Mouse (Mus musculus): ENCODE measurements around the gene Car3. TPM values are rescaled to one million over a fixed set of nuclear protein-coding genes. Genes with fewer than 3 reads are reported as not detected.
"Not testable (repeated sequence)": the region's sequence is repeated elsewhere in the genome, so short reads cannot be mapped to it uniquely, and the experiment has no call there.

The Car3 gene
- 0.44 and 0.59 TPM in 2 replicates for polyA plus RNA-seq (2012; rRNA removed)

GRCm38 (mm10) chr3:14863022-14863711, at the start of gene Car3:
Gene Car3 (plus strand): TSS chr3:14863512.
- no peak within 1 kb of the TSS for H3K27ac ChIP-seq (ENCODE audit: insufficient read depth, low read length)
- TF ChIP-seq CTCF (IDR thresholded peaks at IDR 0.05; ENCODE audit: borderline replicate concordance, insufficient read depth, low read depth, low read length) (no peak), POLR2A (IDR thresholded peaks at IDR 0.05; ENCODE audit: borderline replicate concordance, insufficient read depth, low read length) (no peak)

GRCm38 (mm10) chr3:14815396-14815795, 47.9 kb upstream of the Car3 start:
- not testable (repeated sequence) for H3K4me3 ChIP-seq (replicated peaks; ENCODE audit: insufficient read depth, low read depth, low read length); H3K27ac ChIP-seq (ENCODE audit: insufficient read depth, low read length); DNase-seq; H3K4me1 ChIP-seq (ENCODE audit: control insufficient read depth, insufficient read depth, low read length); H3K27me3 ChIP-seq (ENCODE audit: control insufficient read depth, insufficient read depth, low read length)
- WGBS, result 72% methylated on average over 1 of the region's 1 CpGs

More at GRCm38 (mm10) chr3:14863022-14863711, at the start of gene Car3:
- no peaks in the 10 kb centered on the region for H3K27me3 ChIP-seq (ENCODE audit: control insufficient read depth, insufficient read depth, low read length)
- DNase-seq, result no peak
- no peaks in the 10 kb centered on the region for H3K4me1 ChIP-seq (ENCODE audit: control insufficient read depth, insufficient read depth, low read length)
- peak within 1 kb of the TSS; percentile 15 for H3K4me3 ChIP-seq (replicated peaks; ENCODE audit: insufficient read depth, low read depth, low read length)
- WGBS, result 12% methylated on average over 18 of the region's 18 CpGs

- H3K4me1 ChIP-seq (ENCODE audit: control insufficient read depth, insufficient read depth, low read length), result no peaks in the 10 kb centered on the region
- H3K27ac ChIP-seq (ENCODE audit: insufficient read depth, low read length), result no peak overlapping the region
- H3K27me3 ChIP-seq (ENCODE audit: control insufficient read depth, insufficient read depth, low read length), result no peaks in the 10 kb centered on the region
- WGBS, result 72% methylated on average over 1 of the region's 1 CpGs
- no peak for TF ChIP-seq POLR2A (IDR thresholded peaks at IDR 0.05; ENCODE audit: borderline replicate concordance, insufficient read depth, low read length)
- TF ChIP-seq CTCF (IDR thresholded peaks at IDR 0.05; ENCODE audit: borderline replicate concordance, insufficient read depth, low read depth, low read length), result no peak
- DNase-seq, result no peak
- no peak overlapping the region for H3K4me3 ChIP-seq (replicated peaks; ENCODE audit: insufficient read depth, low read depth, low read length)
Measured at GRCm38 (mm10) chr3:14819844-14820504, 43.3 kb upstream of the Car3 start.

GRCm38 (mm10) chr3:14828896-14829295, 34.4 kb upstream of the Car3 start:
- Histone ChIP-seq H3K27ac (ENCODE audit: insufficient read depth, low read length) (no peak overlapping the region), H3K27me3 (ENCODE audit: control insufficient read depth, insufficient read depth, low read length) (no peaks in the 10 kb centered on the region), H3K4me3 (replicated peaks; ENCODE audit: insufficient read depth, low read depth, low read length) (no peak overlapping the region), H3K4me1 (ENCODE audit: control insufficient read depth, insufficient read depth, low read length) (no peaks in the 10 kb centered on the region)
- DNase-seq, result no peak
- TF ChIP-seq CTCF (IDR thresholded peaks at IDR 0.05; ENCODE audit: borderline replicate concordance, insufficient read depth, low read depth, low read length) (no peak), POLR2A (IDR thresholded peaks at IDR 0.05; ENCODE audit: borderline replicate concordance, insufficient read depth, low read length) (no peak)

GRCm38 (mm10) chr3:14831219-14831835, 32.0 kb upstream of the Car3 start:
- Histone ChIP-seq H3K27ac (ENCODE audit: insufficient read depth, low read length) (no peak overlapping the region), H3K4me3 (replicated peaks; ENCODE audit: insufficient read depth, low read depth, low read length) (no peak overlapping the region), H3K4me1 (ENCODE audit: control insufficient read depth, insufficient read depth, low read length) (no peaks in the 10 kb centered on the region), H3K27me3 (ENCODE audit: control insufficient read depth, insufficient read depth, low read length) (no peaks in the 10 kb centered on the region)
- WGBS, result 26% methylated on average over 5 of the region's 5 CpGs
- DNase-seq, result no peak
- TF ChIP-seq POLR2A (IDR thresholded peaks at IDR 0.05; ENCODE audit: borderline replicate concordance, insufficient read depth, low read length), result no peak
- no peak for TF ChIP-seq CTCF (IDR thresholded peaks at IDR 0.05; ENCODE audit: borderline replicate concordance, insufficient read depth, low read depth, low read length)

GRCm38 (mm10) chr3:14832766-14833165, 30.5 kb upstream of the Car3 start:
- Histone ChIP-seq H3K4me3 (replicated peaks; ENCODE audit: insufficient read depth, low read depth, low read length) (no peak overlapping the region), H3K27ac (ENCODE audit: insufficient read depth, low read length) (no peak overlapping the region), H3K27me3 (ENCODE audit: control insufficient read depth, insufficient read depth, low read length) (no peaks in the 10 kb centered on the region), H3K4me1 (ENCODE audit: control insufficient read depth, insufficient read depth, low read length) (no peaks in the 10 kb centered on the region)
- TF ChIP-seq CTCF (IDR thresholded peaks at IDR 0.05; ENCODE audit: borderline replicate concordance, insufficient read depth, low read depth, low read length) (no peak), POLR2A (IDR thresholded peaks at IDR 0.05; ENCODE audit: borderline replicate concordance, insufficient read depth, low read length) (no peak)
- DNase-seq, result no peak

GRCm38 (mm10) chr3:14838936-14839335, 24.4 kb upstream of the Car3 start:
- DNase-seq, result no peak
- Histone ChIP-seq H3K4me3 (replicated peaks; ENCODE audit: insufficient read depth, low read depth, low read length) (no peak overlapping the region), H3K4me1 (ENCODE audit: control insufficient read depth, insufficient read depth, low read length) (no peaks in the 10 kb centered on the region), H3K27ac (ENCODE audit: insufficient read depth, low read length) (no peak overlapping the region), H3K27me3 (ENCODE audit: control insufficient read depth, insufficient read depth, low read length) (no peaks in the 10 kb centered on the region)
- TF ChIP-seq CTCF (IDR thresholded peaks at IDR 0.05; ENCODE audit: borderline replicate concordance, insufficient read depth, low read depth, low read length) (no peak), POLR2A (IDR thresholded peaks at IDR 0.05; ENCODE audit: borderline replicate concordance, insufficient read depth, low read length) (no peak)
- WGBS, result 94% methylated on average over 1 of the region's 1 CpGs

All from cerebellum, adult 2 months (tissue).